Mouse (Mus musculus): ENCODE measurements around the gene Asz1.

The Asz1 gene

GRCm38 (mm10) chr6:18007356-18007755, 101.5 kb downstream of the Asz1 start:
- DNase-seq (ENCODE audit: low read depth, low spot score) = no peak

GRCm38 (mm10) chr6:18002065-18002464, 106.8 kb downstream of the Asz1 start:
- no peak for DNase-seq (ENCODE audit: low read depth, low spot score)
